Mouse (Mus musculus) lung, embryonic 14.5 days (tissue): Measurements from ENCODE around the gene Mylpf. TPM values are rescaled to one million over a fixed set of nuclear protein-coding genes. Genes with fewer than 3 reads are reported as not detected.

ENCODE experiments used
- ATAC-seq: fragments of 200-750 bp; cut with Nextera tagmentation; 2 replicates; pipeline ENCODE4 v1.8.0; 2017; ENCODE audit warnings: mild to moderate bottlenecking, moderate TSS enrichment, moderate library complexity; ENCODE audit not compliant: insufficient read depth
- DNase-seq: peaks from one replicate; pipeline ENCODE4 v3.0.0-alpha.2; 2015
- H3K27ac ChIP-seq: fragments of 300-500 bp; sonication (generic); 2 replicates; pipeline ENCODE4 v1.5.1; 2014; ENCODE audit warnings: low read depth, mild to moderate bottlenecking, moderate library complexity
- H3K27me3 ChIP-seq: fragments of 300-500 bp; sonication (generic); 2 replicates; pipeline ENCODE4 v1.6.1; 2014; ENCODE audit warnings: low read length, control low read depth; ENCODE audit not compliant: insufficient read depth
- H3K36me3 ChIP-seq: fragments of 300-500 bp; sonication (generic); 2 replicates; pipeline ENCODE4 v1.6.1; 2014; ENCODE audit warnings: control low read depth; ENCODE audit not compliant: insufficient read depth
- H3K4me1 ChIP-seq: fragments of 300-500 bp; sonication (generic); 2 replicates; pipeline ENCODE4 v1.6.1; 2014; ENCODE audit warnings: antibody characterized with exemption, control low read depth; ENCODE audit not compliant: insufficient read depth
- H3K4me2 ChIP-seq: fragments of 300-500 bp; sonication (generic); 2 replicates; pipeline ENCODE4 v1.6.1; 2014; ENCODE audit warnings: mild to moderate bottlenecking
- H3K4me3 ChIP-seq: fragments of 300-500 bp; sonication (generic); 2 replicates; pipeline ENCODE4 v1.5.1; 2014; ENCODE audit warnings: low read depth, low read length
- H3K9ac ChIP-seq: fragments of 300-500 bp; sonication (generic); 2 replicates; pipeline ENCODE4 v1.6.1; 2014
- H3K9me3 ChIP-seq: fragments of 300-500 bp; sonication (generic); 2 replicates; pipeline ENCODE4 v1.6.1; 2016; ENCODE audit warnings: low read depth, low read length, control low read depth
- CTCF ChIP-seq: IDR thresholded peaks from 2 replicates; pipeline ENCODE4 v1.5.1; 2016; ENCODE audit warnings: antibody characterized with exemption, low read depth
- WGBS: fragments of 180-500 bp; shearing (Covaris S2); extraction: QIAGEN DNeasy Blood & Tissue Kit; methylation state at CpG from one replicate; pipeline ENCODE4 v1.1.7; 2014; 5-methylcytosine and 5-hydroxymethylcytosine counted together
- polyA plus RNA-seq: library from polyadenylated mRNA; unstranded; fragments of >200 nt; fragmentation: Nextera tagmentation; extraction: Ambion mirVana; gene quantifications from 2 replicates; pipeline ENCODE4 v1.2.1, GENCODE M21; 2014

The Mylpf gene
- polyA plus RNA-seq, 1 experiment from 2014 or later: 12.2 TPM

DNA sequence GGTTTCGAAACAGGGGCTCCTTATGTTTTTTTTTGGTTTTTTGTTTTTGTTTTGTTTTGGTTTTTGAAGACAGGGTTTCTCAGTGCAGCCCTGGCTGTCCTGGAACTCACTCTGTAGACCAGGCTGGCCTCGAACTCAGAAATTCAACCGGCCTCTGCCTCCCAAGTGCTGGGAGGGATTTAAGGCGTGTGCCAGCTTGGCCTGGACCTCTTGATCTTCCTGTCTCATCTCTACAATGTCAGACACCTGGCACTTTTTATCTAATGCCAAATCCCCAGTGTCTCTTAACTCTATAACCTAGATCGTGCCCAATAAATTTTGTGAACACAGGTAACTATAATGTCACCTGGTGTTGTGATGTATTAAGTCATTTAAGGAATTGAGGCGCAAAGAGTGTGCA lies 44.7 kb downstream of the Mylpf start:
- WGBS: 77% methylated on average over 6 of the region's 6 CpGs
- peak overlapping the region; percentile 82 for H3K27ac ChIP-seq

DNA sequence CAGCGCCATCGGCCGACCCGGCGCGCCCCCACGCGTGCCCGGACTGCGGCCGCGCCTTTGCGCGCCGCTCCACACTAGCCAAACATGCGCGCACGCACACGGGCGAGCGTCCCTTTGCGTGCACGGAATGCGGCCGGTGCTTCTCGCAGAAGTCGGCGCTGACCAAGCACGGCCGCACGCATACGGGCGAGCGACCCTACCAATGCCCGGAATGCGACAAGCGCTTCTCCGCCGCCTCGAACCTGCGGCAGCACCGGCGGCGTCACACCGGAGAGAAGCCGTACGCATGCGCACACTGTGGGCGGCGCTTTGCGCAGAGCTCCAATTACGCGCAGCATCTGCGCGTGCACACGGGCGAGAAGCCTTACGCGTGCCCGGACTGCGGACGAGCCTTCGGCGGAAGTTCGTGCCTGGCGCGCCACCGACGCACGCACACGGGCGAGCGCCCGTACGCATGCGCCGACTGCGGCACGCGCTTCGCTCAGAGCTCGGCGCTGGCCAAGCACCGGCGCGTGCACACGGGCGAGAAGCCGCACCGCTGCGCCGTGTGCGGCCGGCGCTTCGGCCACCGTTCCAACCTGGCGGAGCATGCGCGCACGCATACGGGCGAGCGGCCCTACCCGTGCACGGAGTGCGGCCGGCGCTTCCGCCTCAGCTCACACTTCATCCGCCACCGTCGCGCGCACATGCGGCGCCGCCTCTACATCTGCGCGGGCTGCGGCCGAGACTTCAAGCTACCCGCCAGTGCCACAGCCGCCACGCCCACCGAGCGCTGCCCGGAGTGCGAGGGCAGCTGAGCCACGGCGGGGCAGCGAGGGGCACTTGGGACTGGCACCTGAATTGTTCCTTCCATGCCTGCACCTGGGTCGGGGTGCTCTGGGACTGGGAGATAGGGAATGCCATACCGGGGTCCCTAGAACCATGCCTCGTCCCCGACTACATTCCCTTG lies 45.4 kb downstream of the Mylpf start:
- Histone ChIP-seq H3K4me2 (peak overlapping the region; percentile 90), H3K9ac (peak overlapping the region; percentile 70), H3K27ac (peak overlapping the region; percentile 82), H3K27me3 (no peaks in the 10 kb centered on the region), H3K36me3 (peaks cover 46% of the 10 kb centered on the region), H3K4me1 (no peaks in the 10 kb centered on the region), H3K4me3 (peak overlapping the region; percentile 58), H3K9me3 (no peaks in the 10 kb centered on the region)
- ATAC-seq: peak; percentile 94
- WGBS: 1% methylated on average over 136 of the region's 136 CpGs
- TF ChIP-seq CTCF: no peak
- peak; percentile 100 for DNase-seq

More for the DNA sequence above, 44.7 kb downstream of the Mylpf start:
- Histone ChIP-seq H3K27me3 (no peaks in the 10 kb centered on the region), H3K9me3 (no peaks in the 10 kb centered on the region), H3K9ac (peak overlapping the region; percentile 65), H3K4me1 (no peaks in the 10 kb centered on the region), H3K4me2 (peak overlapping the region; percentile 90), H3K36me3 (peaks cover 50% of the 10 kb centered on the region), H3K4me3 (peak overlapping the region; percentile 58)
- ATAC-seq: no peak
- no peak for TF ChIP-seq CTCF
- no peak for DNase-seq

DNA sequence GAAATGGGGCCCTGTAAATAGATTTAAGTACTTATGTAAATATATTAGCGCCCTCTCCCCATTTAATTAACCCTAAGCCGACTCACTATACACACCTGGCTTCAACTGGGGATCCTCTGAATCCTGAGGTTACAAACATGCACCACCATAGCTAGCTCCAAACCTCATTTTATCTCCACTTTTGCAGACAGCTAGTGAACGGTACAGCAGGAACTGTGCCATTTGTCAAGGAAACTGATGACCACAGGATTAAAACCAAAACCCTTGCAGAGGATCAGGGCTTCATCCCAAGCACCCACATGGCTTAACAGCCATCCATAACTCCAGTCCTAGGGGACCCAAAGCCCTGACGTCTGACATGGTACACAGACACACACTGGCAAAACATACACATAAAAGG lies 46.3 kb downstream of the Mylpf start:
- WGBS: 14% methylated on average over 4 of the region's 4 CpGs
- no peak for TF ChIP-seq CTCF
- no peak for ATAC-seq

DNA sequence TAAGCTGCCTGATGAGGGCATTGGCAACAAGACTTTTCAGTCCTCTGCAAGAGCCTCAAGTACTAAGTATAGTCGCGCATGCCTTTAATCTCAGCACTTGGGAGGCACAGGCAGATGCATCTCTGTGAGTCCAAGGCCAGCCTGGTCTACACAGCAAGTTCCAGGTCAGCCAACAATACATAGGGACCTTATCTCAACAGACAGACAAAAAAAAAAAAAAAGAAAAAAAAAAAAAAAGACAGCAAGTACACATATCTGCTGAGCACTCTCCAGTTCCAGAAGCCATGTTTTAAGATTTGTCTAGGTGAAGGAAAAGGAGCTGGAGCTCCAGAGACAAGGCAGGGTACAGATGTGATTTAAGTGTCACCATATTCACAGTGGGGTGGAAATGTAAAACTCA lies 47.3 kb downstream of the Mylpf start:
- DNase-seq: no peak
- Histone ChIP-seq H3K27ac (no peak overlapping the region), H3K36me3 (peaks cover 31% of the 10 kb centered on the region), H3K9ac (no peak overlapping the region), H3K9me3 (no peaks in the 10 kb centered on the region), H3K4me2 (no peak overlapping the region), H3K4me1 (no peaks in the 10 kb centered on the region; the same call in 1 of the 2 replicates), H3K4me3 (no peak overlapping the region), H3K27me3 (no peaks in the 10 kb centered on the region)
- no peak for ATAC-seq
- no peak for TF ChIP-seq CTCF
- 79% methylated on average over 2 of the region's 2 CpGs for WGBS

More for the DNA sequence above, 46.3 kb downstream of the Mylpf start:
- Histone ChIP-seq H3K9me3 (no peaks in the 10 kb centered on the region), H3K27me3 (no peaks in the 10 kb centered on the region), H3K4me1 (no peaks in the 10 kb centered on the region; the same call in 1 of the 2 replicates), H3K4me3 (peak overlapping the region; percentile 58), H3K27ac (0 out of 2 replicates have a peak overlapping the region, but pooled peaks have one; percentile 82), H3K9ac (peak overlapping the region; percentile 70; the same call in 1 of the 2 replicates), H3K36me3 (peaks cover 37% of the 10 kb centered on the region), H3K4me2 (peak overlapping the region; percentile 90)
- DNase-seq: no peak

GRCm38 (mm10) chr7:127256518-127256917 lies 47.8 kb downstream of the Mylpf start:
- TF ChIP-seq CTCF: no peak
- Histone ChIP-seq H3K36me3 (peaks cover 28% of the 10 kb centered on the region), H3K27me3 (no peaks in the 10 kb centered on the region), H3K9me3 (no peaks in the 10 kb centered on the region), H3K27ac (no peak overlapping the region), H3K4me3 (no peak overlapping the region), H3K4me1 (no peaks in the 10 kb centered on the region; the same call in 1 of the 2 replicates), H3K4me2 (no peak overlapping the region), H3K9ac (no peak overlapping the region)
- ATAC-seq (no peak), DNase-seq (no peak)
- WGBS: 81% methylated on average over 5 of the region's 5 CpGs

- H3K27me3 ChIP-seq: no peaks in the 10 kb centered on the region
- no peak overlapping the region for H3K27ac ChIP-seq
- no peaks in the 10 kb centered on the region for H3K9me3 ChIP-seq
- DNase-seq: no peak
- H3K9ac ChIP-seq: no peak overlapping the region
- peaks cover 21% of the 10 kb centered on the region for H3K36me3 ChIP-seq
- ATAC-seq: no peak
- peak overlapping the region; percentile 69 for H3K4me3 ChIP-seq
- 65% methylated on average over 8 of the region's 8 CpGs for WGBS
- no peaks in the 10 kb centered on the region; the same call in 1 of the 2 replicates for H3K4me1 ChIP-seq
- peak overlapping the region; percentile 82 for H3K4me2 ChIP-seq
- no peak for TF ChIP-seq CTCF
Measured at GRCm38 (mm10) chr7:127259186-127259905, 50.7 kb downstream of the Mylpf start.
